Mouse (Mus musculus): ENCODE data around the gene Ccdc17. TPM values are rescaled to one million over a fixed set of nuclear protein-coding genes. Genes with fewer than 3 reads are reported as not detected.

The Ccdc17 gene
- total RNA-seq, 4 experiments from 2014 or later: 1.1 to 2.4 (median 1.3) TPM

- DNase-seq (ENCODE audit: low spot score in 2 of 2): no peak
Measured at GRCm38 (mm10) chr4:116644326-116644725, 47.9 kb downstream of the Ccdc17 start.

DNA sequence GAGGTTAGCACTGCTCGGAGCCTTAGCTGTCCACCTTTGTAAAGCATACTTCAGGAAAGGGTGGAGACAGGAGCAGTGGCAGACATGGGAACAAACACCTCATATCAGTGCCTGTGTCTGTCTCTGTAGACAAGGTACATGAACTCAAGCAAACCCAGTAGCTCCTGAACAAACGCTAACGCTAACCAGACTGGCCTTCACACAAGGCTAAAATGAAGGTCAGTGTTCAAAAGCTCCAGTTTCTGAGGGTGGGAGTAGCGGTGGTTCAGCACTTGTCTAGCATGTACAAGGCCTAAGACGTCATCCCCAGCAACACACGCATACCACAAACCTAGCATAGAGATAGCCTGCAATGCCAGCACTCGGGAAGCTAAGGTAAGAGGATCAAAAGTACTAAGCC lies 49.2 kb downstream of the Ccdc17 start:
- no peak for DNase-seq (ENCODE audit: low spot score in 2 of 2)

- DNase-seq (ENCODE audit: low spot score in 2 of 2): no peak
Measured at GRCm38 (mm10) chr4:116649411-116649810, 53.0 kb downstream of the Ccdc17 start.

Other genes with a start within 250 kb of the Ccdc17 start
- gene Mast2, start 132.5 kb upstream of the Ccdc17 start, total RNA-seq (2022): 10 to 100 TPM; 76.6 to 98.8 (median 77.1) TPM
- 10 to 100 TPM; 20.1 to 23.7 (median 21.7) TPM for gene Ipp, start 89.1 kb upstream of the Ccdc17 start, total RNA-seq (2022)
- gene Tmem69, start 40.7 kb upstream of the Ccdc17 start, total RNA-seq (2022): 10 to 100 TPM; 16.7 to 18.7 (median 18.4) TPM
- 10 to 100 TPM; 36.3 to 45.8 (median 37.0) TPM for gene Gpbp1l1, start 39.0 kb upstream of the Ccdc17 start, total RNA-seq (2022)
- gene Nasp, start 31.3 kb downstream of the Ccdc17 start, total RNA-seq (2022): 10 to 100 TPM in 2 of 4 experiments, 1 to 10 TPM in 2; 7.8 to 13.0 (median 9.5) TPM
- gene Akr1a1, start 55.0 kb downstream of the Ccdc17 start, total RNA-seq (2022): 100 to 1,000 TPM; 187 to 206 (median 199) TPM
- 100 to 1,000 TPM; 247 to 330 (median 264) TPM for gene Prdx1, start 88.9 kb downstream of the Ccdc17 start, total RNA-seq (2022)
- 10 to 100 TPM; 30.4 to 34.6 (median 33.3) TPM for gene Mmachc, start 111.8 kb downstream of the Ccdc17 start, total RNA-seq (2022)
- gene Ccdc163, start 111.9 kb downstream of the Ccdc17 start, total RNA-seq (2022): 1 to 10 TPM; 1.2 to 2.2 (median 1.7) TPM
- 1 to 10 TPM; 1.6 to 1.9 (median 1.7) TPM for gene Tesk2, start 124.3 kb downstream of the Ccdc17 start, total RNA-seq (2022)
- 1 to 10 TPM; 4.1 to 6.1 (median 4.5) TPM for gene Toe1, start 211.0 kb downstream of the Ccdc17 start, total RNA-seq (2022)
- gene Mutyh, start 211.1 kb downstream of the Ccdc17 start, total RNA-seq (2022): 1 to 10 TPM in 1 of 4 experiments, under 1 TPM in 3; 0.58 to 1.1 (median 0.87) TPM
- 1 to 10 TPM in 3 of 4 experiments, under 1 TPM in 1; 0.78 to 1.8 (median 1.3) TPM for gene Hpdl, start 225.1 kb downstream of the Ccdc17 start, total RNA-seq (2022)